Mouse (Mus musculus) gastrocnemius, postnatal 10 days (tissue): ENCODE measurements around the gene Lingo3. TPM values are rescaled to one million over a fixed set of nuclear protein-coding genes. Genes with fewer than 3 reads are reported as not detected.
"Not testable (repeated sequence)": the region's sequence is repeated elsewhere in the genome, so short reads cannot be mapped to it uniquely, and the experiment has no call there.

ENCODE experiments used
- DNase-seq: peaks from one replicate; pipeline ENCODE4 v3.0.0; 2021; ENCODE audit warnings: mixed read lengths
- total RNA-seq, 2 experiments: library from RNA; stranded (reverse); gene quantifications; 2 replicates each; pipeline ENCODE4 v1.2.3; 2021

Lingo3 gene
- total RNA-seq, 2 experiments from 2014 or later: 31.9 to 32.9 TPM

- DNase-seq: no peak
Observed at GRCm38 (mm10) chr10:80843087-80843930, 530 bp downstream of the Lingo3 start.

DNA sequence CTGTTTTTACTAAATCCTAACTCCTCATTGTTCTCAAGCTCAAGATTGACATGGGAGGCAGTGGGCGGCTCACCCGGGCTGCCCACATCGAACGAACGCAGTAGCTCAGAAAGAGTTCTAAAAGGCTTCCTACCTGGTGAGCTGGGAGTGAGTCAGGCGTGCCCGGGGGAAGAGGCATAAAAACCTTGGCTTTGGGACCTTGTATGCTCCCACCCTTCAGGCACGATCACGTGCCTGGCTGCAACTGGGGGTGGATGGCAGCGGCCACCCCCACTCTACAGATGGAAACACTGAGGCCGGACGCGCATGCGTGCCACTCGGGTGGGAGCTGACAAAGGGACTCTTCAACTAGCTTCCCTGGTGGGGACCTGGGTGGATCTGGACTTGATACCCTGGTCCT, 1.5 kb downstream of the Lingo3 start:
- DNase-seq: no peak

- no peak for DNase-seq
Observed at GRCm38 (mm10) chr10:80841685-80842084, 2.2 kb downstream of the Lingo3 start.

DNA sequence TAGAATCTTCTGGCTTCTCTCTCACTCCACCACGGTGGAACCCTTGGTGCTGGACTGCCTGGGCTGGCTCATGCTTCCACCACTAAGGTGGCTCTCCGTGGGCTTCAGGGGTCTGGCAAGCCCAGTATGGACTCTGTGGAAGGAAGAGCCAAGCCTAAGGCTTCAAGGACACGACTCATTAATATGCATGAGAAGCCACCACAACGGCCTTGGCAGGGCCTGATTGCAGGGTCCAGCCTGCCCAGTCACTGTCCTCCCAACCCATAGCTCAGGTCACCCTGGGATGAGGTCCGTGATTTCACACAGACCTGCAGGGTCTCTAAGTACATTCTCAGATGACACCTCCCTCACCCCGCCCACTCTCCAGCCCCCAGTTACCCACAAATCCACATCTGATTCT, 4.0 kb downstream of the Lingo3 start:
- no peak for DNase-seq

DNA sequence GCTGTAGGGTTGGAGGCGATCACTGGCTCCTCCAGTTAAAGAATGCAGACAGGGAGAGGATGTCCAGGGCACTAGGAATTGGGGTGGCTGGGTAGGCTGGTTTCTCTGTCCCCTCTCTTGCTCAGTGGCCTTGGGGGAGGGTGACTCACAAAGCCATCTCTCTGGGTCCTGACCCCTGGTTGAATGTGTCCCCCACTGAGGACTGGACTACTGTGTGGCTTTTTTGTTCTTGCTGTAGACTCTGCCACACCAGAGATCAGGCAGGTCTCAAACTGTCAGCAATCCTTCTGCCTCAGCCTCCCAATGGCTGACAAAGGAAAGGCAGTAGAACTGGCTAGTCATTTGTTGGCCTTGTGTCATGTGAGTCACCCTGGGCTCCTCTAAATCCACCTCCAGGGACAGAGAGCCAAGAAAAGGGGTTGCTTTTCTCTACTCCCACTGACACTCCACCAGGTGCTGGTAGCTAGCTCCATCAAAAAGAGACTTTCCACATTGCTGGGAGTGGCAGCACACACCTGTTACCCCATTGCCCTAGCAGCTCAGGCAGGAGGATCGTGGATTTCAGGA, 5.4 kb downstream of the Lingo3 start:
- no peak for DNase-seq

GRCm38 (mm10) chr10:80837827-80838226, 6.0 kb downstream of the Lingo3 start:
- no peak for DNase-seq

GRCm38 (mm10) chr10:80836949-80837379, 6.9 kb downstream of the Lingo3 start:
- peak; percentile 47 for DNase-seq

DNA sequence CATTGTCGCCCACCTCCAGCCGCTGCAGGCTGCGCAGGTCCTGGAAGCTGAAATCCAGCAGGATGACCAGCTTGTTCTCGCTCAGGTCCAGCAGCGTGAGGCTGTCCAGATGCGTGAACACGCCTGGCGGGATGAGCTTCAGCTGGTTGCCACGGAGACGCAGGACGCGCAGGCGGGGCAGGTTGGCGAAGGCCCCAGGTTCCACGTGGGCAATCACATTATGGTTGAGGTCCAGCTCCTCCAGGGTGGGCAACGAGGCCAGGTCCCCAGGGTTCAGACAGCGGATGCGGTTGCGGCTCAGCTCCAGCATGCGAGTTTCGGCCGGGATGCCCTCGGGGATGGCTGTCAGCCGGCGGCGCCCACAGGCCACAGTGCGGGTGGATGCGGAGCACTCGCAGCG, 8.2 kb downstream of the Lingo3 start:
- DNase-seq: no peak

DNA sequence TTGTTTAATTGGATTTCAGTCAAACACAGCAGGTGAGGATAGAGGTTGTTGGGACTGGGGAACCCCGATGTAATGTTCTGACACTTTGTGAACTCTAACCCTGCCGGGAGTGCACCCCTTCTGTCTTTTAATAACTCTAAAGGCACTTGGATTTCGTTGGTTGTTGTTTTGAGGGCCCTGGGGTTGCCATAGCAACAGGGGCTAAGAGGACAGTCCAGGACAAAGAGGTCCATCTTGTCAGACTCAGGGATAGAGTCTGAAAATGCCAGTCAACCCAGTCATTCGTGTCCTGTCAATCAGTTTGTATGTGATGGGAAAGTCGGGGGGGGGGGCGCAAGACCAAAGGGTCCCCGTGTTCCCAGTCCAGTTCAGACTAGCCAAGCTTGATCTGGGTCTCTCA, 11.0 kb downstream of the Lingo3 start:
- DNase-seq: no peak

- DNase-seq: peak; percentile 52
Observed at GRCm38 (mm10) chr10:80831136-80831535, 12.7 kb downstream of the Lingo3 start.

DNA sequence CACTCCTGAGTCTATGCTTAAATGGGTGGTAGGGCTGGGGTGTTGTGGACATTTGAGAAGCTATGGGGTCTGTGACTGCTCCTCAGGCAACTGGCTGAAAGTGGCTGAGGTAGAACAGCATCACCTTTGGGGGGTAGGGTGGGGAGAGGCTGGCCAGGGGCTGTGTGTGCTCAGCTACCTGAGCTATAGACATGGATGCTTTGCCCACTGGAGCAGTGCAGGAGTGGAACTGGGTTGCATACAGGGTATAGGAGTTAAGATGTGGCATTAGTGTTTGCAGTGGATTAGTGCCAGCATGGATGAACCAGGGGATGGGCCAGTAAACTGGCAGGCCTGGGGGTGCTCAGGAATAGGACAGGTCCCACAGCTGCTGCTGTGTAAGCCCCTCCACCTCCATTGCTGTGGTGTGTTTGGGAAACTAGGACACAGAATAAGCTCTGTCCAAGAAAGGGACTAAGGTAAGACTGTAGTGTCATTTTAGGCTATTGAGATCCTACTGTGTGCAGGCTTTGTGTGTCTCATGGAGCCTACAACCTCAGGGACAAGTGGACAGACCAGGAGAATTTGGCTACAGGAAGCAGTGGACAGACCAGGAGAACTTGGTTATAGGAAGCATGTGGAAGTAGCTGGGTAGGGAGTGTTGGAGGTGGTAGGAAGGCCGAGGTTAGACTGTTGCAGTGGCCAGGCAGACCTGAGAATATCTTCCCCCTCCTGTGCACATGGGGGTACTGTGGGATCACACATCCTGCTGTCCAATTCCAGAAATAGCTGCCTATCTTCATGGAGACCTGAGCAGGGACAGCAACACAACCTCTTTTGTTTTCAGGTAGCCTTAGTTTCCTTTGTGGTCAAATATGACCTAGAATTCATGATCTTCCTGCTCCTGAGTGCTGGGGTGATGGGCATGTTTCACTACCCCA, 14.2 kb downstream of the Lingo3 start:
- DNase-seq: no peak

DNA sequence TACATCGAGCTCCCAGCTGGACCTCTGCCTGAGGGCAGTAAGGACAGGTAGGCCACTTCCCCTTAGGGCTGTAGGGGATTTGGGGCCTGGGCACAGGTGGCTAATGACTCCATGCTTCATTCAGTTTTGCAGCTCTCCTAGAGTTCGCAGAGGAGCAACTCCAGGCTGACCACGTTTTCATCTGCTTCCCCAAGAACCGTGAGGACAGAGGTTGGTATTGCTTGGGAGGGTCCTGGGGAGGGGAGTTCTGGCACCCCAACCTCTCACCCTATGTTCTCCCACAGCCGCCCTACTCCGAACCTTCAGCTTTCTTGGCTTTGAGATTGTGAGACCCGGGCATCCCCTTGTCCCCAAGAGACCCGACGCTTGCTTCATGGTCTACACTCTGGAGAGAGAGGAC, 15.3 kb downstream of the Lingo3 start:
- not testable (repeated sequence) for DNase-seq

DNA sequence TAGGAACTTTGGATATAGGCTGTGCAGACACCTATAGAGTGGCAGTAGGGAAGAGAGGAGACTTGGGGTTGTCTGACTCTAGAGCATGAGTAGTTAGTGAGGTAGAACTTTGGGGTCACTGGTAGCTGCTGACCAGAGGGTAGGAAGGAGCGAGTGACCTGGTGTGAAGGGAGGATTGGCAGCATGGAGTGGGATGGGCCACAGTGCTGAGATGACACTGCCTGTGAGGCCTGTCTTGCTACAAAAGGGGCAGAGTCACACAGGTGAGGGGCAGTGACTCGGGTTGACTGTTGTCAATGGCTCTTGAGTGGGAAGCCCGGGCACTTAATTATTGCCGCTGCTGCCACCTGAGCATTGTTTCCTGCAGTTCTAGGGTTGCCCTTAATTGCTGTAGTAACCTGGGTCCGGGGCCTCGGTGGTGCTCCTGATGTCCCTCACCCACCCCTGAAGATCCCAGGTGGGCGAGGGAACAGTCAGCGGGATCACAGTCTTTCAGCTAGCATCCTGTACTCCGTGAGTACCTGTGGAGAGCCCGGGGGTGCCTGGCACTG, 15.9 kb downstream of the Lingo3 start:
- DNase-seq: no peak

- DNase-seq: no peak
Observed at GRCm38 (mm10) chr10:80827063-80827869, 16.6 kb downstream of the Lingo3 start.

- DNase-seq: peak; percentile 98
Observed at GRCm38 (mm10) chr10:80826151-80827062, 17.4 kb downstream of the Lingo3 start, which contains the start of gene Oaz1. Gene Oaz1 (plus strand): TSS chr10:80826656.

DNA sequence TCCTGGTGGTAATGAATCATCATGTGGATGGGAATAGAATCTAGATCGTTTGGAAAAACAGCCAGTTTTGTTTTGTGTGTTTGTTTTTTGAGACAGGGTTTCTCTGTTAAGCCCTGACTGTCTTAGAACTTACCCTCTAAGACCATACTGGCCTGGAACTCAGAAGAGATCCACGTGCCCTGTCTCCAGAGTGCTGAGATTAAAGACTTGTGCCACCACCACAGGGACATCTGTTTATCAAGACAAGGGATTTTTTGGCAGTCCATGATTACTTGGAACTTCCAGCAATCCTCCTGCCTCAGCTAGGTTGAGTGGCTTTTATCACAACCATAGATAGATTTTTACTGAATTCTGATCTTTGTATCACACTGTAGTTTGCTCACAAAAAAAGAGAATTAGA, 19.0 kb downstream of the Lingo3 start:
- DNase-seq: no peak

- no peak for DNase-seq
Observed at GRCm38 (mm10) chr10:80823847-80824643, 19.8 kb downstream of the Lingo3 start.

DNA sequence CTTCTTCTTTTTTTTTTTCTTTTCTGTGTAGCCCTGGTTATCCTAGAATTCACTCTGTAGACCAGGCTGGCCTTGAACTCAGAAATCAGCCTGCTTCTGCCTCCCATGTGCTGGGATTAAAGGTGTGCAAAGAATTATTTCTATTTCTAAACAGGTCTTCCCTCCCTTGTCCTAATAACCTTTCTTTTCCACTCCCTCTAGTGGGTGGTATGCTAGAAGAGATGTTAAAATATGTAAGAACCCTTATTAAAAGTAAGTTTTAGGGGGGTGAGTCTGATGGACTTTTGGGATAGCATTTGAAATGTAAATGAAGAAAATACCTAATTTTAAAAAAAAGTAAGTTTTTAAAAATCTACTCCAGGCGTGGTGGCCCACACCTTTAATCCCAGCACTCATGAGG, 20.5 kb downstream of the Lingo3 start:
- DNase-seq: no peak

- DNase-seq: no peak
Observed at GRCm38 (mm10) chr10:80822528-80822927, 21.3 kb downstream of the Lingo3 start.

- no peak for DNase-seq
Observed at GRCm38 (mm10) chr10:80821991-80822390, 21.8 kb downstream of the Lingo3 start.
